17 mouse cellular contexts compared by ENCODE assay signal in genomic region chr4:52036765-52037353, GRCm38 (mm10).
"Had no signal": no experiment of that assay in that cellular context is flagged by ENCODE, and none has a peak within 500 bp of the region (broad histone marks: within the 10 kb centered on the region; RNA-seq: fewer than 3 reads in every experiment).

No protein-coding gene starts in this region.

- H3K9me3 ChIP-seq: limb, embryonic 13.5 days; midbrain, embryonic 10.5 days; neural tube, embryonic 15.5 days; stomach, embryonic 15.5 days had no signal

- H3K4me1 ChIP-seq: limb, embryonic 13.5 days; midbrain, embryonic 10.5 days; neural tube, embryonic 15.5 days; stomach, embryonic 15.5 days had no signal

- H3K4me3 ChIP-seq: layer of hippocampus, adult 2 months; limb, embryonic 13.5 days; midbrain, embryonic 10.5 days; myocyte; neural tube, embryonic 15.5 days; stomach, embryonic 15.5 days had no signal

- DNase-seq: kidney, adult 18-20 months; kidney, postnatal 10 days; kidney, postnatal 4 days; left cerebral cortex, postnatal 4 days; lung, adult 18-20 months; lung, postnatal 10 days; lung, postnatal 4 days; right cerebral cortex, postnatal 4 days; thymus, adult 2 months; thymus, postnatal 25 days had no signal

- H3K36me3 ChIP-seq: limb, embryonic 13.5 days; midbrain, embryonic 10.5 days; neural tube, embryonic 15.5 days; stomach, embryonic 15.5 days had no signal

- H3K9ac ChIP-seq: limb, embryonic 13.5 days; liver, embryonic 14.5 days; neural tube, embryonic 15.5 days; stomach, embryonic 15.5 days had no signal

- H3K27ac ChIP-seq: layer of hippocampus, adult 2 months; limb, embryonic 13.5 days; liver, embryonic 14.5 days; midbrain, embryonic 10.5 days; neural tube, embryonic 15.5 days; stomach, embryonic 15.5 days had no signal

- H3K4me2 ChIP-seq: limb, embryonic 13.5 days; neural tube, embryonic 15.5 days; stomach, embryonic 15.5 days had no signal

- H3K27me3 ChIP-seq: limb, embryonic 13.5 days; neural tube, embryonic 15.5 days; stomach, embryonic 15.5 days had no signal
